Mouse (Mus musculus) C2C12 (cell line): ENCODE results near the gene Gm29427. TPM values are rescaled to one million over a fixed set of nuclear protein-coding genes. Genes with fewer than 3 reads are reported as not detected.

Experiments
- H3K27me3 ChIP-seq: one replicate; pipeline ENCODE4 v1.6.1; 2011; ENCODE audit not compliant: control insufficient read depth, insufficient read depth, insufficient read length
- H3K36me3 ChIP-seq: one replicate; pipeline ENCODE4 v1.6.1; 2011; ENCODE audit not compliant: control insufficient read depth, insufficient read depth
- H3K4me3 ChIP-seq: one replicate; pipeline ENCODE4 v1.5.1; 2011; ENCODE audit warnings: mild to moderate bottlenecking, control low read depth; ENCODE audit not compliant: poor library complexity, insufficient read depth, severe bottlenecking
- H3K79me2 ChIP-seq: one replicate; pipeline ENCODE4 v1.6.1; 2011; ENCODE audit not compliant: control insufficient read depth, insufficient read depth
- H3K79me3 ChIP-seq: one replicate; pipeline ENCODE4 v1.6.1; 2011; ENCODE audit warnings: low read depth, control low read depth
- H3ac ChIP-seq: one replicate; pipeline ENCODE3; 2011; ENCODE audit warnings: low read depth; ENCODE audit not compliant: control insufficient read depth, insufficient read length
- CEBPB ChIP-seq: IDR thresholded peaks from one replicate; pipeline ENCODE4 v1.6.1; 2011; ENCODE audit warnings: low read depth, mild to moderate bottlenecking, control low read depth, moderate library complexity
- CTCF ChIP-seq: IDR thresholded peaks from one replicate; pipeline ENCODE4 v1.5.1; 2011; ENCODE audit not compliant: control insufficient read depth, insufficient read depth, insufficient read length
- FOSL1 ChIP-seq: IDR thresholded peaks from one replicate; pipeline ENCODE4 v1.8.0; 2011; ENCODE audit warnings: mild to moderate bottlenecking, low read length; ENCODE audit not compliant: poor library complexity, insufficient read depth, severe bottlenecking
- MAX ChIP-seq: IDR thresholded peaks from one replicate; pipeline ENCODE4 v1.6.1; 2011; ENCODE audit warnings: mild to moderate bottlenecking, control low read depth
- MYOD1 ChIP-seq: IDR thresholded peaks from one replicate; pipeline ENCODE4 v1.6.1; 2011; ENCODE audit warnings: low read depth; ENCODE audit not compliant: control insufficient read depth, insufficient read length
- MYOG ChIP-seq: IDR thresholded peaks from one replicate; pipeline ENCODE4 v1.6.1; 2011; ENCODE audit not compliant: control insufficient read depth, insufficient read length; ENCODE audit errors: extremely low read depth
- USF1 ChIP-seq: IDR thresholded peaks from one replicate; pipeline ENCODE4 v1.6.1; 2011; ENCODE audit warnings: low read depth, mild to moderate bottlenecking, control low read depth, moderate library complexity
- polyA plus RNA-seq: library from polyadenylated mRNA; unstranded; fragments of >200 nt; fragmentation: generic; extraction: Trizol; gene quantifications from one replicate; pipeline ENCODE4 v1.2.1, GENCODE M21; 2012; ENCODE audit warnings: missing spikeins

Gm29427 gene
- polyA plus RNA-seq, 1 experiment: not detected

DNA sequence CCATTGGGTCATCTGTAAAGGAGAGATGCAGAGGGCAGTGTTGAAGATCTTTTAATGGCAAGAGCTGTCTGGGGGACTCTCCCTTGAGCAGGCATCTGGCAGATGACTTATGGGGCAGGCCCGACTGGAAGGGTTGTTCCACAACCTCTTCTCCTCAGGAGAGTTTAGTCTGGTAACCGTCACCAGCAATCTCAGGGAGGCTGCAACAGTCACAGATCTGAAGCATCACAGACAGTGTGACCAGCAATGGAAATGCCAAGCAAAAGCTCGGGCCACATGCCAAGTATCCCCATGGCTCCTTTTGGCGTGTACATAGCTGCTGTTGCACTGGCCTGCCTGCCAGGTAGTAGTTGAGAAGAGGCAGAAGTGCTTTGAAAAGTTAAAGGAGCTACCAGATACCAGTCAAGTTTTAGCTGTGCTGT is 24.6 kb upstream of the Gm29427 start:
- no peaks in the 10 kb centered on the region for H3K79me2 ChIP-seq
- H3K27me3 ChIP-seq: no peaks in the 10 kb centered on the region
- H3K36me3 ChIP-seq: no peaks in the 10 kb centered on the region
- TF ChIP-seq MAX: no peak
- no peak for TF ChIP-seq USF1
- TF ChIP-seq FOSL1: no peak
- no peak for TF ChIP-seq CTCF
- TF ChIP-seq MYOD1: no peak
- TF ChIP-seq CEBPB: no peak
- TF ChIP-seq MYOG: no peak
- H3K79me3 ChIP-seq: no peaks in the 10 kb centered on the region
- no peak overlapping the region for H3K4me3 ChIP-seq
- H3ac ChIP-seq: no peak overlapping the region

DNA sequence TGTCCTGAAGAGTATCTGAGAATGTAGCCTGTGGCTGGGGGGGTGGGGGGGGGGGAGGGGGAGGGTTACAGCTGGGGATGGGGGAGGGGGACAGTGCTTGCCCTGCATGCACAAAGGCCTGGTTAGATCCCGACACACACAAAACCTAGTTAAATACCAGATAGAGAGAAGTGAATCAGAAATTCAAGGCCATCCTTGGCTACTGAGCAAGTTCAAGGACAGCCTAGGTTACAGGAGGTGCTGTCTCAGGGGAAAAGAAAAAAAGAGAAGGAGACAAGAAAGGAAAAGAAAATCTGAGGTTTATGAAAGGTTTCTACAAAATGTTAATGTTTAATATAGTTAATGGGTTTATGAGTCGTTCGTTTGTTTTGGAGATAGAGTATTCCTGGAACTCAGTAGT is 24.0 kb upstream of the Gm29427 start:
- H3K36me3 ChIP-seq: no peaks in the 10 kb centered on the region
- TF ChIP-seq MAX (no peak), USF1 (no peak), MYOD1 (no peak), FOSL1 (no peak), CTCF (no peak), CEBPB (no peak), MYOG (no peak)
- H3K79me3 ChIP-seq: no peaks in the 10 kb centered on the region
- H3K27me3 ChIP-seq: no peaks in the 10 kb centered on the region
- H3K79me2 ChIP-seq: no peaks in the 10 kb centered on the region
- H3K4me3 ChIP-seq: no peak overlapping the region
- H3ac ChIP-seq: no peak overlapping the region

DNA sequence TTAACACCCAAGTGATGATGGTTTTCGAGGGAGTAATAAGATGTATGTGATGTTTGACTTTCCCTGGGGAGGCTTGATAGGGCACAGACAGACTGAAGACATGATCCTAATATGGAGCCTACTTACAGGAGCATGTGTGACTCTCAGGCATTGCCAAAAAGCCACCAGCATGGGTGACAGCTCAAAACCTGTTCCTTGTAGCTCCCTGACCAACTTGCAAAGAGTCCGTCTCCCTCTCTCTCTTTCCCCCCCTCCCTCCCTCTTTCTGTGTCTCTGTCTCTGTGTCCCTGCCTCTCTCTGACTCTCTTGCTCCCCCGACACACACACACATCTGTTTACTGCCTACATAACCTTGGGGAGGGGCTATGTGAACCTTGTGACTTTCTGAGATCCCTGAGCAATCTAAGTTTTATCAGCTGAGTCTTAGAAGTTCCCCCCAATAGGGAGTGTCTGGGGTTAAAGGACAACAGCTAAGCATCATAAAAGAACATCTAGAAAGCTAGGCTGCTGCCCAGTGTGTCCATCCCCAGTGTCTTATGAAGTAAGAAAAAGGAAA is 23.0 kb upstream of the Gm29427 start:
- H3ac ChIP-seq: no peak overlapping the region
- no peaks in the 10 kb centered on the region for H3K36me3 ChIP-seq
- H3K79me3 ChIP-seq: no peaks in the 10 kb centered on the region
- no peaks in the 10 kb centered on the region for H3K27me3 ChIP-seq
- TF ChIP-seq CTCF (no peak), MYOD1 (no peak), MAX (no peak), CEBPB (no peak), USF1 (no peak), MYOG (no peak), FOSL1 (no peak)
- H3K4me3 ChIP-seq: no peak overlapping the region
- H3K79me2 ChIP-seq: no peaks in the 10 kb centered on the region

DNA sequence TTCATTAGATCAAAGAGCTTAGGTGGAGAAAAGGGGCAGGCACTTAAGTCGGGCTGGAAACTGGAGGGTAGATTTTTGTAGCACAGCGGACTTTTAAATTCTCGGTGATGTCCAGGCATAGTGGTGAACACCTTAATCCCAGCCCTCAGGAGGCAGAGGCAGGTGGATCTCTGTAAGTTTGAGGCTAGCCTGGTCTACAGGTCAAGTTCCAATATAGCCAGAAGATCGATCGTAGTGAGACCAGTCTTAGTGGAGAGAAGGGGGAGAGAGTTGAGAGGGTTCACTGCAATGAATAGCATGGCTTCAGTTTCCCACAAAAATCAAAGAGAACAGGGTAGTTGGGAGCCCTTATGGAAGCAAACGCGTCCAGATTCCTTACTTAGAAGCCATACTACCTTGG is 22.3 kb upstream of the Gm29427 start:
- no peaks in the 10 kb centered on the region for H3K79me3 ChIP-seq
- TF ChIP-seq MYOG: no peak
- no peak for TF ChIP-seq MAX
- no peak for TF ChIP-seq FOSL1
- no peak for TF ChIP-seq USF1
- no peak for TF ChIP-seq CEBPB
- no peak for TF ChIP-seq CTCF
- TF ChIP-seq MYOD1: no peak

DNA sequence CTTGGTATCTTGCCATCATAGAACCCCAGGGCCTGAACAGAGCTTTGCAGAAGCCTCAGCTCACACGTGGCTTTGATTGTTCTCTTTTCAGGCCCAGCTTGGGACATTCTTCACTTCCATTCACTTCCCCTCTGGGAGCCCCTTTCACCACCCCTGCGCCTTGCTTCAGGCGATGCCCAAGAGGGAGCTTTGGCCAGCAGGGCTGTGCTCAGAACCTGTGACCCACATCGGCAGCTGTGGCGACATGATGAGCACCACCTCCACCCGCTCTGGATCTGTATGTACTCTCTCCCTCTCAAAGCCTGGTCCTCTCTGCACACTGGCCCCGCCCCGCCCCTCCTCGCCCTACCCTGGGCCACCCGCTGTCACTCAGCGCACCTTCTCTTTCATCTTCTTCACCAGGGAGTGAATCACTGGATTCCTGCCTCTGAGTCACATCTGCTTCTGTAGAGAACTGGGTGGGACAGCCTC is 21.8 kb upstream of the Gm29427 start:
- no peaks in the 10 kb centered on the region for H3K79me3 ChIP-seq
- H3ac ChIP-seq: no peak overlapping the region
- no peaks in the 10 kb centered on the region for H3K79me2 ChIP-seq
- TF ChIP-seq MYOG (no peak), MYOD1 (no peak), MAX (no peak), USF1 (no peak), CEBPB (no peak), CTCF (no peak), FOSL1 (no peak)
- H3K27me3 ChIP-seq: no peaks in the 10 kb centered on the region
- H3K4me3 ChIP-seq: no peak overlapping the region
- H3K36me3 ChIP-seq: no peaks in the 10 kb centered on the region

More for the DNA sequence above, 22.3 kb upstream of the Gm29427 start:
- Histone ChIP-seq H3K4me3 (no peak overlapping the region), H3K27me3 (no peaks in the 10 kb centered on the region), H3K79me2 (no peaks in the 10 kb centered on the region), H3K36me3 (no peaks in the 10 kb centered on the region), H3ac (no peak overlapping the region)

DNA sequence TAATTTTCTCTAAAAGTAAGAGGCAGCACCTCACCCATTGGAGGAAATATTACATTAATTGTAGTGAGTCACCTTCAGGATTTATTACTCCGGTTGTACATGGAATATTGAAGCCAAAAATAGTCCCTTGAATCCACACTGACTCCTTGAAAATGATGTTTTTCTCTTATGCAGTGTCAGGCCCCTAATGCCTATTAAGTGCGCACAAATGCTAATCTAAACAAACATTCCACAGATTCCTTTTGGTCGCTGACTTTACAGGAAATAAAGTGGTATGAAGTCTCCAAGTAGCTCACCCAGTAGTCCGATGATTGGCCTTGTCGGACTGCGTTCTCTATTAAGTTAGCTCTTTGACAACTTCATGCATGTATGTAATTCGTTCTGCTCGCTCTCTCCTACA is 19.3 kb upstream of the Gm29427 start:
- Histone ChIP-seq H3K79me3 (no peaks in the 10 kb centered on the region), H3K36me3 (no peaks in the 10 kb centered on the region), H3ac (no peak overlapping the region), H3K4me3 (no peak overlapping the region), H3K27me3 (no peaks in the 10 kb centered on the region), H3K79me2 (no peaks in the 10 kb centered on the region)
- TF ChIP-seq FOSL1: no peak
- no peak for TF ChIP-seq MAX
- no peak for TF ChIP-seq USF1
- no peak for TF ChIP-seq CTCF
- no peak for TF ChIP-seq MYOD1
- TF ChIP-seq MYOG: no peak
- TF ChIP-seq CEBPB: no peak
